Mouse (Mus musculus): ENCODE data around the gene Slc39a2. TPM values are rescaled to one million over a fixed set of nuclear protein-coding genes. Genes with fewer than 3 reads are reported as not detected.
"Not testable (repeated sequence)": the region's sequence is repeated elsewhere in the genome, so short reads cannot be mapped to it uniquely, and the experiment has no call there.

Slc39a2 gene
- polyA plus RNA-seq, 1 experiment from 2014 or later: 1.5 TPM

DNA sequence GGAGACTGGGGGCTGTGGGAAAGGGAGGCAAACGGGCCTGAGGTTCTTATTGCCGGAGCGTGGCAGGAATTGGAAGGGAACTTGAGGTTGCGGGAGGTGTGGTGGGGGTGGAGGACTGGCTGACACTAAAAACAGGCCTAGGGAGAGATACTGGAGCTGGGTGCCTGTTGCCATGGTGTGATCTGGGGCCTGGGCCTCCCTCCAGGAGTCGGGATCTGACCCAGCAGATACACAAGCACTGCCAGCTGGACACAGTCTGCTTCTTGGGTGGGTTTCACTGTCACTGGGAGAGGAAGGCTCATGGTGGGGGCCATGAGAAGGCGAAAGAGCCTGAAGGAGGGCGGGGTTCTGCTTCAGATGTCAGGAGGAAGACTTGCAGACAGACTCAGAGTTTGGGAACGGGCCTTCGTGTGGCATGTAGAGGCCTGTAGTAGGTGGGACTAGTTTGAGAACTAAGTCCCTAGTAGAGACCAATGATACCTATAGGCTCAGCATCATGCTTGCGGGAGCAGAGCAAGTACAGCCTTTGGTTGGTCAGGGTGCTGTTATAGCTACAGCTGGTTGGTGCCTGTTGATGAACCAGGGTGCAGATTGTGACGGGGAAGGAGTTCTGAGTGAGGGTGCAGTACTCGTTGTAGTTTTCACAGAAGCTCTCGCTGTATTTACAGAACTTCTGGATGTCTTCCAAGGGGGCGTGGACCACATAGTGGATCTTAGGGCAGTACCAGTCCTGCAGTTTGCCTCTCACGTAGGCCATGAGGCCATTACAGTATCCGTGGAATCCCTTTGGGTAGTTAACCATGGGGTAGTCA lies 29.3 kb downstream of the Slc39a2 start:
- 68% methylated on average over 16 of the region's 16 CpGs for WGBS
- Histone ChIP-seq H3K4me2 (ENCODE audit: low read depth, low read length) (no peak overlapping the region), H3K27me3 (replicated peaks; ENCODE audit: control insufficient read depth, insufficient read depth, low read length) (no peaks in the 10 kb centered on the region), H3K9me3 (ENCODE audit: control insufficient read depth, low read length) (no peaks in the 10 kb centered on the region), H3K36me3 (ENCODE audit: control insufficient read depth, insufficient read depth, low read length) (no peaks in the 10 kb centered on the region), H3K9ac (ENCODE audit: low read depth, low read length) (no peak overlapping the region), H3K4me1 (ENCODE audit: control insufficient read depth, insufficient read depth, low read length) (peaks cover 9% of the 10 kb centered on the region), H3K4me3 (ENCODE audit: low read depth, low read length) (no peak overlapping the region), H3K27ac (replicated peaks; ENCODE audit: low read depth, low read length) (peak overlapping the region; percentile 48; the same call in 1 of the 2 replicates)
- peak; percentile 80 for ATAC-seq (ENCODE audit: low read depth)
- peak; percentile 43 for DNase-seq (ENCODE audit: low spot score)

DNA sequence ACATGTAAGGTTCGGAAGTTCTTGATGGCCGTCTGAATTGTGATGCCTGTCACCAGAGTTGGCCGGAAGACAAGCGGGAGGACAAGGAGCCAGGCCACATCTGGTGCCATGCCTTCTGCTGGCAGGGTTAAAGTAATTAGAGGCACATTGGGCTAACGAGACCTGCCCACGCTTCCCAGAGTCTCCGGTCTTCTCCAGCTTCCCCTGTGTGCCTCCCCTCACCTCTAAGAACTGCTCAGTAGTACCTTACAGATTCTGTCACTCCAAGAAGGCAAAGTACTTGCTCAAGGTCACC lies 29.8 kb downstream of the Slc39a2 start, which contains the start of gene Rnase13:
Gene Rnase13, minus strand, starts transcription at position 203 of the 295 bp plus-strand sequence.
- no peak within 1 kb of the TSS for H3K9ac ChIP-seq (ENCODE audit: low read depth, low read length)
- no peak within 1 kb of the TSS for H3K4me3 ChIP-seq (ENCODE audit: low read depth, low read length)
- H3K4me1 ChIP-seq (ENCODE audit: control insufficient read depth, insufficient read depth, low read length): peaks cover 9% of the 10 kb centered on the region
- no peak within 1 kb of the TSS for H3K4me2 ChIP-seq (ENCODE audit: low read depth, low read length)
- ATAC-seq (ENCODE audit: low read depth) (no peak), DNase-seq (ENCODE audit: low spot score) (no peak)
- peak within 1 kb of the TSS; percentile 48; the same call in 1 of the 2 replicates for H3K27ac ChIP-seq (replicated peaks; ENCODE audit: low read depth, low read length)
- 93% methylated on average over 7 of the region's 7 CpGs for WGBS
- H3K27me3 ChIP-seq (replicated peaks; ENCODE audit: control insufficient read depth, insufficient read depth, low read length): no peaks in the 10 kb centered on the region
- no peaks in the 10 kb centered on the region for H3K9me3 ChIP-seq (ENCODE audit: control insufficient read depth, low read length)
- H3K36me3 ChIP-seq (ENCODE audit: control insufficient read depth, insufficient read depth, low read length): no peaks in the 10 kb centered on the region

DNA sequence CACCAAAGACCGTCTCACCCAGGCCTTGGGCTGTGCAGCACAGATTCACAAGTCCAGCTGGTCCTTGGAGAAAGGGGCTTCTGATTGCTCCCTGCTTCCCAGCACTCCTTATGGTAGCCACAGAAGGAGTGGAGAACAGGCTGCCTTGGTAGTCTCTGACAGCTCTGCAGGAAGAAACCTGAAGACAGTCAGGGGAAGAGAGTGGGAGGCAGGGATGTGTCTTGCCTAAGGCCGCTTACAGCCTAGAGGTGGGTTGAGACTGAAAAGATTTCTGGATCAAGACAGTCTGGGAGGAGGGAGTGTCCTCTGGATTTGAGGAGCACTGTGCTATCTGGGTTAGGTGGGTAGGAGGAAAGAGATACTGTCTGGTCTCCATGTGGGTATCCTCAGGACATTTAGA lies 30.2 kb downstream of the Slc39a2 start:
- Histone ChIP-seq H3K27ac (replicated peaks; ENCODE audit: low read depth, low read length) (no peak overlapping the region), H3K36me3 (ENCODE audit: control insufficient read depth, insufficient read depth, low read length) (no peaks in the 10 kb centered on the region), H3K9me3 (ENCODE audit: control insufficient read depth, low read length) (no peaks in the 10 kb centered on the region), H3K9ac (ENCODE audit: low read depth, low read length) (no peak overlapping the region), H3K4me1 (ENCODE audit: control insufficient read depth, insufficient read depth, low read length) (peaks cover 9% of the 10 kb centered on the region), H3K4me2 (ENCODE audit: low read depth, low read length) (no peak overlapping the region), H3K27me3 (replicated peaks; ENCODE audit: control insufficient read depth, insufficient read depth, low read length) (no peaks in the 10 kb centered on the region), H3K4me3 (ENCODE audit: low read depth, low read length) (no peak overlapping the region)
- DNase-seq (ENCODE audit: low spot score) (no peak), ATAC-seq (ENCODE audit: low read depth) (no peak)
- WGBS: 79% methylated on average over 2 of the region's 2 CpGs

DNA sequence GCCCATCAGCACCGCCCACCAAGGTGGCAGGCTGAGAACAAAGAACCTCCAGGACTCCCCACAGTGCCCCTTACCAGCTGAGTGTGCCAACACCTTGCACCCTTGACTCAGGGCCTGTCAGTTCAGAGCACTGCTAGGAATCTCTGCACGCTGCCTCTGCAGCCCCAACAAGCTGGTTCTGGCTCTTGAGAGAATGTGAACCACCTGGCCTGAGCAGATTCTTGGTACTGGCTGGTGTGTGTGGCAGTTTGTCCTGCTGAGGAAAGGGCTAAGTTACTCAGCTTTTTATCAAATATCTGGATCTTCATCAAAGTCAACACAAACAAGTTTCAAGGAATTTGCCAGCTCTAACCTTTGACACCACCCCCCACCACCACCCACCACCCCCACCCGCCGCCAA lies 30.8 kb downstream of the Slc39a2 start:
- ATAC-seq (ENCODE audit: low read depth) (no peak), DNase-seq (ENCODE audit: low spot score) (no peak)
- H3K36me3 ChIP-seq (ENCODE audit: control insufficient read depth, insufficient read depth, low read length): no peaks in the 10 kb centered on the region
- H3K4me3 ChIP-seq (ENCODE audit: low read depth, low read length): no peak overlapping the region
- H3K4me2 ChIP-seq (ENCODE audit: low read depth, low read length): no peak overlapping the region
- no peak overlapping the region for H3K27ac ChIP-seq (replicated peaks; ENCODE audit: low read depth, low read length)
- H3K4me1 ChIP-seq (ENCODE audit: control insufficient read depth, insufficient read depth, low read length): peaks cover 9% of the 10 kb centered on the region
- H3K27me3 ChIP-seq (replicated peaks; ENCODE audit: control insufficient read depth, insufficient read depth, low read length): no peaks in the 10 kb centered on the region
- no peak overlapping the region for H3K9ac ChIP-seq (ENCODE audit: low read depth, low read length)
- no peaks in the 10 kb centered on the region for H3K9me3 ChIP-seq (ENCODE audit: control insufficient read depth, low read length)
- 61% methylated on average over 4 of the region's 4 CpGs for WGBS

DNA sequence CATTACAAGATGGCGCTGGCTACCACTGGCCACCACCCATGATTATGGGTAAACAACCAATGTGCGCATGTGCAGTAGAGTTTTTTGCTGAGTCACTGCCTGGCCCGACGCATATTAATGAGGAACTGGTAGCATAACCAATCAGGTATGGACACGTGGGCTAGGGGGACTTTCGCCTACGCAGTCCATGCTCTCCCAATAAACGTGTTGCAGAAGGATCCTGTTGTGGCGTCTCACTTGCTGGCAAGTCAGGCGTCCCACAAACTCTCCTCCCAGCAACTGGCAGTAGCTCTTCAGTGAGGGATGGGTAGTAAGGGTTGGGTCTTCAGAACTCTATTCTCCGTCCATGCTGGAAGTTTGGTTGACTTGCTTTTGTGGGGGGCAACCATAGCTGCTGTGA lies 34.2 kb downstream of the Slc39a2 start:
- 92% methylated on average over 11 of the region's 11 CpGs for WGBS
- H3K27ac ChIP-seq (replicated peaks; ENCODE audit: low read depth, low read length); H3K27me3 ChIP-seq (replicated peaks; ENCODE audit: control insufficient read depth, insufficient read depth, low read length); H3K36me3 ChIP-seq (ENCODE audit: control insufficient read depth, insufficient read depth, low read length); H3K9me3 ChIP-seq (ENCODE audit: control insufficient read depth, low read length); H3K4me1 ChIP-seq (ENCODE audit: control insufficient read depth, insufficient read depth, low read length); H3K4me3 ChIP-seq (ENCODE audit: low read depth, low read length); ATAC-seq (ENCODE audit: low read depth); DNase-seq (ENCODE audit: low spot score); H3K4me2 ChIP-seq (ENCODE audit: low read depth, low read length); H3K9ac ChIP-seq (ENCODE audit: low read depth, low read length): not testable (repeated sequence)

DNA sequence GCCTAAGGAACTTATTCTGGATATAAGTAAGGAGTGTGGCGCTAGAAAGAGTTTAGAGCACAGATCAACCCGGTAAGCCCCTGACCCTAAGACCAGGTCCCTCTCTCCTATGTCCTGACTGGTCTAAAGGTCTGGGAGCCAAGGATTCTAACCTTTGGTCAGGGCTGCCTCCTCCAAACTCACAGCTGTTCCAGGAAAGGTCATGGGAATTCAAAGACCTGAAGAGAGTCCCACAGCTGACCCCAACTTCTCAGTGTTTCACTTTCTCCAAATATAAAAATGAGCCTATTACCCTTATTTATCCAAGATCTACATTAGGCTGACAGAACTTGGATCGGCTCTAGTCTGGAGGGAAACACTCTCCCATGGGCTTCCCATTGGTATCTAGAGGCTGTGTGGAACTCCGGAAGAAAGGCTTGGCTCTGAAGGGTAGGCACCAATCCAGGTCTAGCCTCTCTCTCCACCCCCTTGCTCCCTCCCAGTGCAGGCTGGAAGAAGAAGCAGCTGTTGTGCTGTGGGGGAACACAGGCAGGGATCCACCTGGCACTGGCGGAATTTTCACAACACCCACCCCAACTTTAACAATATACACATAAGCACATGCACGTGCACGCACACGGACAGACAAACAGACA lies 36.7 kb downstream of the Slc39a2 start:
- no peak for ATAC-seq (ENCODE audit: low read depth)
- no peak overlapping the region for H3K27ac ChIP-seq (replicated peaks; ENCODE audit: low read depth, low read length)

DNA sequence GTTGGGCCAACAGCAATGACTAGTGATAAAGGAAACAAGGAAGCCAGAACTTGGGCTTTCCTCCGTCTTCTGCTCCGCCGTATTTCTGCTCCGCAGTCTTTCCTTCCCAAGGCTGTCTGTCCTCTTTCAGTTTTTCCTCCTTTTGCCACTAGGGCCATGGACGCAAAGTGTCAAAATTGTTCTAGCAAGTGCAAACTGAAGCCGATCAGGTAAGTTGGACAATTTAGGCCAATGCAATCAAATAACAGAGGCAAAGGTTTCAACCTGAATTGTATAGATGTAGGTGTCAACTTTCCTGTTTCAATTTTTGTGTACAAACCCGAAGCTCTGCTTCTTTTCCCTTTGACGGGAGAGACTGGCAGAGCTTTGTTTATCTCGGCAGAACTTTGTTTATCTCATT lies 37.3 kb downstream of the Slc39a2 start:
- Histone ChIP-seq H3K9me3 (ENCODE audit: control insufficient read depth, low read length) (no peaks in the 10 kb centered on the region), H3K4me2 (ENCODE audit: low read depth, low read length) (no peak overlapping the region)
- DNase-seq (ENCODE audit: low spot score): no peak

More for the DNA sequence above, 36.7 kb downstream of the Slc39a2 start:
- Histone ChIP-seq H3K27me3 (replicated peaks; ENCODE audit: control insufficient read depth, insufficient read depth, low read length) (no peaks in the 10 kb centered on the region), H3K9ac (ENCODE audit: low read depth, low read length) (no peak overlapping the region), H3K9me3 (ENCODE audit: control insufficient read depth, low read length) (no peaks in the 10 kb centered on the region), H3K4me3 (ENCODE audit: low read depth, low read length) (no peak overlapping the region), H3K4me2 (ENCODE audit: low read depth, low read length) (no peak overlapping the region), H3K36me3 (ENCODE audit: control insufficient read depth, insufficient read depth, low read length) (no peaks in the 10 kb centered on the region), H3K4me1 (ENCODE audit: control insufficient read depth, insufficient read depth, low read length) (no peaks in the 10 kb centered on the region)
- WGBS: 67% methylated on average over 8 of the region's 8 CpGs
- peak; percentile 49 for DNase-seq (ENCODE audit: low spot score)

DNA sequence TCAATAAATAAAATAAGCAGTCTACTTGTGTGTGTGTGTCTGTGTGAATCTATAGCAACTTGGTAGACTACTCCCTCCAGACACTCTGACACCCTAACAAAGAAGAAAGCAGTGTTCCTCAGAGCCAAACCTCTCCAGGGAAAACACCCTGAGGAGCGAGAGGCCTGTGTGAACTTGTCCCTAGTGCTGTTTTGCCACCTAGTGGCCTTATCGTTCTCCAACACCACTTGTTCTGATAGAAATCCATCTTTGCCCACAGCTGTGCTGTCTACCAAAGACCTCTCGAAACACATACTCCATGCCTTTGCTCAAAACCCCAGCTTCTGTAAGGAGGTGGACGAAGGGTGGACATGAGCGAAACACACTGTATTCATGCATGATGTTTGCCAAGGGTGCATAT lies 38.1 kb downstream of the Slc39a2 start:
- Histone ChIP-seq H3K4me2 (ENCODE audit: low read depth, low read length) (no peak overlapping the region), H3K36me3 (ENCODE audit: control insufficient read depth, insufficient read depth, low read length) (no peaks in the 10 kb centered on the region), H3K9ac (ENCODE audit: low read depth, low read length) (no peak overlapping the region), H3K27me3 (replicated peaks; ENCODE audit: control insufficient read depth, insufficient read depth, low read length) (no peaks in the 10 kb centered on the region), H3K4me1 (ENCODE audit: control insufficient read depth, insufficient read depth, low read length) (no peaks in the 10 kb centered on the region), H3K9me3 (ENCODE audit: control insufficient read depth, low read length) (no peaks in the 10 kb centered on the region), H3K4me3 (ENCODE audit: low read depth, low read length) (no peak overlapping the region), H3K27ac (replicated peaks; ENCODE audit: low read depth, low read length) (no peak overlapping the region)
- DNase-seq (ENCODE audit: low spot score) (peak; percentile 90), ATAC-seq (ENCODE audit: low read depth) (peak; percentile 92)
- WGBS: 33% methylated on average over 5 of the region's 5 CpGs

More for the DNA sequence above, 37.3 kb downstream of the Slc39a2 start:
- Histone ChIP-seq H3K4me1 (ENCODE audit: control insufficient read depth, insufficient read depth, low read length) (no peaks in the 10 kb centered on the region), H3K9ac (ENCODE audit: low read depth, low read length) (no peak overlapping the region), H3K4me3 (ENCODE audit: low read depth, low read length) (no peak overlapping the region), H3K27ac (replicated peaks; ENCODE audit: low read depth, low read length) (no peak overlapping the region), H3K27me3 (replicated peaks; ENCODE audit: control insufficient read depth, insufficient read depth, low read length) (no peaks in the 10 kb centered on the region), H3K36me3 (ENCODE audit: control insufficient read depth, insufficient read depth, low read length) (no peaks in the 10 kb centered on the region)
- ATAC-seq (ENCODE audit: low read depth): no peak
- 61% methylated on average over 9 of the region's 9 CpGs for WGBS

All from embryonic facial prominence, embryonic 14.5 days (tissue).